Mouse (Mus musculus): ENCODE measurements around the gene Prpf31.
"Not testable (repeated sequence)": the region's sequence is repeated elsewhere in the genome, so short reads cannot be mapped to it uniquely, and the experiment has no call there.

Gene Prpf31

GRCm38 (mm10) chr7:3629543-3630477 is at the start of gene Prpf31, which contains the start of gene Tfpt:
TSS of gene Prpf31 (plus strand) at chr7:3629985.
TSS of gene Tfpt (minus strand) at chr7:3629929.
- peak; percentile 95 for DNase-seq

- no peak for DNase-seq
These were observed 49.8 kb upstream of the Prpf31 start for GRCm38 (mm10) chr7:3580029-3580428.

- no peak for DNase-seq
These were observed 44.0 kb upstream of the Prpf31 start for GRCm38 (mm10) chr7:3585763-3586162.

- DNase-seq, result no peak
These were observed 43.5 kb upstream of the Prpf31 start for GRCm38 (mm10) chr7:3586255-3586654.

- no peak for DNase-seq
These were observed 42.5 kb upstream of the Prpf31 start for GRCm38 (mm10) chr7:3587292-3587691.

- no peak for DNase-seq
These were observed 39.2 kb upstream of the Prpf31 start for GRCm38 (mm10) chr7:3590550-3590949.

- no peak for DNase-seq
These were observed 38.3 kb upstream of the Prpf31 start for GRCm38 (mm10) chr7:3591534-3591933.

GRCm38 (mm10) chr7:3593855-3594254 is 35.9 kb upstream of the Prpf31 start:
- DNase-seq, result no peak

- no peak for DNase-seq
These were observed 35.1 kb upstream of the Prpf31 start for GRCm38 (mm10) chr7:3594686-3595085.

- peak; percentile 43 for DNase-seq
These were observed 34.6 kb upstream of the Prpf31 start for GRCm38 (mm10) chr7:3595146-3595545.

GRCm38 (mm10) chr7:3597755-3598154 is 32.0 kb upstream of the Prpf31 start:
- DNase-seq, result not testable (repeated sequence)

- peak; percentile 66 for DNase-seq
These were observed 28.7 kb upstream of the Prpf31 start for GRCm38 (mm10) chr7:3601119-3601518.

- peak; percentile 36 for DNase-seq
These were observed 23.0 kb upstream of the Prpf31 start for GRCm38 (mm10) chr7:3606798-3607197.

- no peak for DNase-seq
These were observed 22.4 kb upstream of the Prpf31 start for GRCm38 (mm10) chr7:3607391-3607790.

- DNase-seq, result no peak
These were observed 21.1 kb upstream of the Prpf31 start for GRCm38 (mm10) chr7:3608668-3609067.

GRCm38 (mm10) chr7:3609082-3609481 is 20.7 kb upstream of the Prpf31 start:
- peak; percentile 79 for DNase-seq

GRCm38 (mm10) chr7:3610437-3610836 is 19.3 kb upstream of the Prpf31 start:
- no peak for DNase-seq

- no peak for DNase-seq
These were observed 18.8 kb upstream of the Prpf31 start for GRCm38 (mm10) chr7:3611006-3611405.

GRCm38 (mm10) chr7:3614021-3614420 is 15.8 kb upstream of the Prpf31 start:
- no peak for DNase-seq

GRCm38 (mm10) chr7:3616057-3616388 is 13.8 kb upstream of the Prpf31 start, which contains the start of gene Oscar:
TSS of gene Oscar (minus strand) at chr7:3616157.
- no peak for DNase-seq

GRCm38 (mm10) chr7:3616389-3617241 is 13.2 kb upstream of the Prpf31 start:
- DNase-seq, result no peak

- DNase-seq, result peak; percentile 87
These were observed 12.4 kb upstream of the Prpf31 start, which contains the start of gene Ndufa3 for GRCm38 (mm10) chr7:3617242-3617995. TSS of gene Ndufa3 (plus strand) at chr7:3617373.

- no peak for DNase-seq
These were observed 755 bp upstream of the Prpf31 start for GRCm38 (mm10) chr7:3629030-3629429.
